Mouse (Mus musculus) hindbrain, embryonic 14.5 days (tissue): ENCODE results near the gene Exoc3l4. TPM values are rescaled to one million over a fixed set of nuclear protein-coding genes. Genes with fewer than 3 reads are reported as not detected.

Source experiments
- ATAC-seq: fragments of 200-750 bp; cut with Nextera tagmentation; 2 replicates; pipeline ENCODE4 v1.8.0; 2017; ENCODE audit warnings: moderate number of reproducible peaks, mild to moderate bottlenecking, moderate TSS enrichment, moderate library complexity; ENCODE audit not compliant: low FRiP score
- DNase-seq: peaks from one replicate; pipeline ENCODE4 v3.0.0-alpha.2; 2015; ENCODE audit warnings: low spot score
- H3K27ac ChIP-seq: fragments of 300-500 bp; sonication (generic); 2 replicates; pipeline ENCODE4 v1.5.1; 2014; ENCODE audit warnings: mild to moderate bottlenecking, moderate library complexity
- H3K27me3 ChIP-seq: fragments of 300-500 bp; sonication (generic); 2 replicates; pipeline ENCODE4 v1.6.1; 2014; ENCODE audit warnings: mild to moderate bottlenecking, low read length, mixed read lengths; ENCODE audit not compliant: control insufficient read depth, insufficient read depth
- H3K36me3 ChIP-seq: fragments of 300-500 bp; sonication (generic); replicated peaks from 2 replicates; pipeline ENCODE4 v1.6.1; 2014; ENCODE audit not compliant: control insufficient read depth, insufficient read depth
- H3K4me1 ChIP-seq: fragments of 300-500 bp; sonication (generic); replicated peaks from 2 replicates; pipeline ENCODE4 v1.6.1; 2014; ENCODE audit warnings: antibody characterized with exemption, low read length, mixed read lengths; ENCODE audit not compliant: control insufficient read depth, insufficient read depth
- H3K4me2 ChIP-seq: fragments of 300-500 bp; sonication (generic); replicated peaks from 2 replicates; pipeline ENCODE4 v1.6.1; 2014; ENCODE audit warnings: mild to moderate bottlenecking, moderate library complexity
- H3K4me3 ChIP-seq: fragments of 300-500 bp; sonication (generic); replicated peaks from 2 replicates; pipeline ENCODE4 v1.5.1; 2014; ENCODE audit warnings: mild to moderate bottlenecking, low read length
- H3K9ac ChIP-seq: fragments of 300-500 bp; sonication (generic); 2 replicates; pipeline ENCODE4 v1.6.1; 2014
- H3K9me3 ChIP-seq: fragments of 300-500 bp; sonication (generic); 2 replicates; pipeline ENCODE4 v1.6.1; 2016; ENCODE audit warnings: low read length; ENCODE audit not compliant: control insufficient read depth
- WGBS: fragments of 180-500 bp; shearing (Covaris S2); extraction: QIAGEN DNeasy Blood & Tissue Kit; methylation state at CpG from one replicate; pipeline ENCODE4 v1.1.7; 2014; 5-methylcytosine and 5-hydroxymethylcytosine counted together
- polyA plus RNA-seq: library from polyadenylated mRNA; unstranded; fragments of >200 nt; fragmentation: Nextera tagmentation; extraction: Ambion mirVana; gene quantifications from 2 replicates; pipeline ENCODE4 v1.2.1, GENCODE M21; 2014

Exoc3l4 gene
- polyA plus RNA-seq, 1 experiment from 2014 or later: 1.8 TPM

DNA sequence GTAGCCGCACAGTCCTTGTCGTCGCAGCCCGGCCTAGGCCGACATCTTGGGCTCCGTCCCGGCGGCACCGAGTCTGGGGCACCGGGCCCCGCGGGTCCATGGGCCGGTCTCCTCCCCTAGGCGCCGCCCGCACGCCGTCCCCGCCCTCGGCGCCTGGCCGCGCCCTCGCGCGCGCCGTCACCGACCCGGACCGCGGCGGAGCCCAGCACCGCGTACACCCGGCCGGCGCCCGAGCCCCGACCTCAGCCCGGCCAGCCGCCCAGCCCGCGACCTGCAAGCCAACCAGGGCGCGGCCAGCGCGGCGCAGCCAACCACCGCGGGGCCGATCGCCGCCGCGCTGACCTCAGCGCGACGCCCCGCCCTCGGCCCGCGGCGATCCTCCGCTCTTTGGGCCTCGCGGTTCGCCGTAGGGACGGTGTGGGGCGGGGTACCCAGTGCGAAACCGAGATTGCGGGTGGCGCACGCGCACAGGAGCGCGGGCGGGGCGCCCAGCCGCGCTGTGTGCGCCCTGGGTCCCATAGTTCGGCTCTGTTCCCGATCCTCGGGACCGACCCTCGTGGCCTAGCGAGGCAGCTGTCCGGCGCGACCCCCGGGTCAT, 39.3 kb upstream of the Exoc3l4 start, which contains the start of gene Cdc42bpb:
Gene Cdc42bpb, minus strand, starts transcription at position 343 of the 598 bp plus-strand sequence.
- H3K4me1 ChIP-seq: peaks cover 26% of the 10 kb centered on the region
- ATAC-seq: peak; percentile 95
- WGBS: 0% methylated on average over 78 of the region's 94 CpGs

DNA sequence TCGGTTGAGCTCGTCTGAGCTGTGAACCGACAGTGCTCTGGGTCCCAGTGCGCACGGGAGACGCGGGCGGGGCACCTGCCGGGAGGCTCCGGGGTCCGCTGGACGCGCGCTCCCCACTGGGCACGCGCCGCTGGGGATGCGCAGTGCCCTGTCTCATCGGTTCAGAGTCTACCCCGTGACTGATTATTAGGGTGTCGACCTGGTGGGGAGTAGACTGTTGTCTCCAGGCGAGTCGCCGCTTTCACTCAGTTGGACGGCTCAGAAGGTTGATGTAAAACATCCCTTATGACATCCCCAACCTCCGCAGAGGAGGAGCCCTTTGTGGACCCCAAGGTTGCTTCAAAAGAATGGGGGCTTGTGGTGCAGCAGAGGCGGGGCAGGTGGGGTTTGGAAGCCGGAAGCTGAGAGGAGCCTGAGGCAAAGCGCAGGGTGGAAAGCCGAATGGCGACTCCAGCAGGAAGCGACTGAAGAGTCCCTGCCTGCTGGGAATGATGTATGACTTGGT, 38.8 kb upstream of the Exoc3l4 start:
- Histone ChIP-seq H3K36me3 (no peaks in the 10 kb centered on the region), H3K4me3 (peak overlapping the region; percentile 50), H3K9ac (peak overlapping the region; percentile 69), H3K4me1 (peaks cover 26% of the 10 kb centered on the region), H3K27me3 (no peaks in the 10 kb centered on the region), H3K27ac (peak overlapping the region; percentile 95), H3K4me2 (peak overlapping the region; percentile 88), H3K9me3 (no peaks in the 10 kb centered on the region)
- ATAC-seq (peak; percentile 78), DNase-seq (peak; percentile 59)
- under 1% methylated on average over 32 of the region's 32 CpGs for WGBS

More for the DNA sequence above, 39.3 kb upstream of the Exoc3l4 start, which contains the start of gene Cdc42bpb:
- Histone ChIP-seq H3K4me2 (peak within 1 kb of the TSS; percentile 88), H3K4me3 (peak within 1 kb of the TSS; percentile 50), H3K36me3 (no peaks in the 10 kb centered on the region), H3K9ac (peak within 1 kb of the TSS; percentile 69), H3K9me3 (no peaks in the 10 kb centered on the region), H3K27ac (peak within 1 kb of the TSS; percentile 95), H3K27me3 (no peaks in the 10 kb centered on the region)
- DNase-seq: peak; percentile 95

DNA sequence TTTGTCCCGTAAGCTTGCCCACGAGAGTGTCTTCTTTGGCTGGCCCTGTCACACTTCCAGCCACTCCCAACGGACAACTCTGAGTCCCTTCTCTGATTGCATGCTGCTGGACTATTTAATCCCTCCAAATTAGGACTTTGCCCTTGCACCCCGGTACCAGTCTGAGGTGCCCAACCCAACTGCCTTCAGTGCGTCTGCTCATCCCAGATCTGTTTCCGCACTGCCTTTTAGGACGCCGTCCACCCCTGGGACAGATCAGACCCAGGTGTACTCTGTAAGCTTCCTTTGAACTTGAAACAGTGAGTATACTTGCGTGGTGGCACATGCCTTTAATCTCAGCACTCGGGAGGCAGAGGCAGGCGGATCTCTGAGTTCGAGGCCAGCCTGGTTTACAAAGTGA, 38.0 kb upstream of the Exoc3l4 start:
- 73% methylated on average over 12 of the region's 12 CpGs for WGBS
- DNase-seq: no peak

DNA sequence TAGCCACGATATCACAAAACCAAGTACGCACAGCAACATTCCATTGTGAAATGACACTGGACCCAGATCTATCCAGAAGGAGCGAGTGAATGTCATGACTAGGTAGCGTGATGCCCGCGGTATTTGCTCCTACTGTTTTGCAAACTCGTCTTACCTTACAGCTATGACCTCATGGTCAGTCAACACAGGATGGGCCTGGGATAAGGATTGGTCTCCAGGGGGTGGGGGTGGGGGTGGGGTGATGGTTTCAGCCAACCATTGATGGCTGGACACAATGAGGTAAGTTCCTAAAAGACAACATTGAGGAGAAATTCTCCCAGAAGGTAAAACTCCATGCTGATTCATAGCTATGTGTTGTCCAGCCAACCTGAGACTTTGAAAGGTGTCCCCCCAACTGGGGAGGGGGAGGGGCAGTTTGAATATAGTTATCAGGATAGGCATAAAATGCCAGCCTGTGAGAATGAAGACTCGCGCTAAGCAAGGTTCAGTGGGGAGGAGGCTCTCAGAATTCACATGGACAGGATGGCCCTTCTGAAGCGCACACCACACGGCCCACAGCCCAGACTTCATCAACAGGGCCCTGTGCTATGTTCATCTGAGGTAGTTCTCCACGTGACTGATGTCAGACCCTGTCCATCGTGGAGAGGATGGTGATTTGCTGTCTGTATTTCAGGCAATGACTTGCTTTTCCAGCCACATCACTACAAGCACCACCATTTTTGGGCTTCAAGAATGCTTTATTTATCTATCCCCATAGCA, 30.8 kb upstream of the Exoc3l4 start:
- DNase-seq (no peak), ATAC-seq (no peak)
- Histone ChIP-seq H3K9ac (no peak overlapping the region), H3K4me3 (no peak overlapping the region), H3K9me3 (no peaks in the 10 kb centered on the region), H3K27ac (no peak overlapping the region), H3K27me3 (no peaks in the 10 kb centered on the region), H3K36me3 (no peaks in the 10 kb centered on the region), H3K4me2 (no peak overlapping the region), H3K4me1 (no peaks in the 10 kb centered on the region)
- 89% methylated on average over 13 of the region's 13 CpGs for WGBS

More for the DNA sequence above, 38.0 kb upstream of the Exoc3l4 start:
- H3K4me2 ChIP-seq: peak overlapping the region; percentile 88
- ATAC-seq: no peak
- H3K27ac ChIP-seq: peak overlapping the region; percentile 95; the same call in 1 of the 2 replicates
- no peaks in the 10 kb centered on the region for H3K36me3 ChIP-seq
- H3K4me1 ChIP-seq: peaks cover 26% of the 10 kb centered on the region
- peak overlapping the region; percentile 69 for H3K9ac ChIP-seq
- no peaks in the 10 kb centered on the region for H3K9me3 ChIP-seq
- H3K4me3 ChIP-seq: peak overlapping the region; percentile 50
- no peaks in the 10 kb centered on the region for H3K27me3 ChIP-seq

DNA sequence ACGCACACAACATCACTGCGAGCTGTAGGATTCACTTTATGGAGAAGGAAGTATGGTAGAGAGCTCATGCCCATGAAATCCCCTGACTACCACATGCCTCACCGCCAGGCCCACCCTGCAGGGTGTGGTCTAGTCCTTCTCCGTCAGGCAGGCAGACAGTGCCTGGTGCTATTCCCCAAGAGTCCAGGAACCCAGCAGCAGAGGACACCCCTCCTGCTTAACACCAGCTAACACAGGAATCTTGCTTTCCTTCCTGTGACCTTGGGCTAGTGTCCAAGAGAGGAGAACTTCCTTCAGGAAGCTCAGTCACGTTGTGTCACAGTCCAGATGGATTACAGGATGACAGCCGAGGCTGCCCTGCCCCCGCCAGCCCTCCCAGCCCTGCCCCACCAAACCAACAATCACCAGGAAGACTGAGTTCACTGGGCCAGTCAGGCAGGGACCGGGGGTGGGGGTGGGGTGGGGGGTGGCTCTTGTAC, 30.1 kb upstream of the Exoc3l4 start:
- ATAC-seq (no peak), DNase-seq (no peak)
- Histone ChIP-seq H3K27me3 (no peaks in the 10 kb centered on the region), H3K4me3 (no peak overlapping the region), H3K4me1 (no peaks in the 10 kb centered on the region), H3K27ac (no peak overlapping the region), H3K36me3 (no peaks in the 10 kb centered on the region), H3K4me2 (no peak overlapping the region), H3K9me3 (no peaks in the 10 kb centered on the region), H3K9ac (no peak overlapping the region)
- WGBS: 64% methylated on average over 8 of the region's 8 CpGs

DNA sequence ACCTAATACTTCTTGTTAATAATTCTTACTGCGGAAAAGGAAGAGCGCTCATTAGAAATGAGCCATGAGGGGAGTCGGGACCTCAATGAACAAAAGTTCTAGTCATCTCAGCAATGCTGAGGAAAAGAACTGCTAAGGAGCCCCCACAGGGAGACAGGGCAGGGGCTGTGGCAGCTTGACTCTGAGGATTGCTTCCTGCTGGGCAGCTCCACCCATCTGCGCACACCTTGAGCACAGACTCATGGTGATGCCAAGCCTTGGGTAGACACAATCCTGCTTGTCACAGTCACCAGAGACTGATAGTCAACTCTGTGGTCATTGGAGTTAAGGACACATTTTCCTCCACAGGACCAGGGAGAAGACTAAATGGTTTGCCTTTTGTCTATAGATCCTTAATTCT, 29.7 kb upstream of the Exoc3l4 start:
- 88% methylated on average over 4 of the region's 4 CpGs for WGBS
- no peaks in the 10 kb centered on the region for H3K27me3 ChIP-seq
- ATAC-seq (no peak), DNase-seq (no peak)
- no peak overlapping the region for H3K27ac ChIP-seq
- H3K36me3 ChIP-seq: no peaks in the 10 kb centered on the region
- no peak overlapping the region for H3K9ac ChIP-seq
- no peak overlapping the region for H3K4me3 ChIP-seq
- H3K4me2 ChIP-seq: no peak overlapping the region
- no peaks in the 10 kb centered on the region for H3K9me3 ChIP-seq
- H3K4me1 ChIP-seq: no peaks in the 10 kb centered on the region

DNA sequence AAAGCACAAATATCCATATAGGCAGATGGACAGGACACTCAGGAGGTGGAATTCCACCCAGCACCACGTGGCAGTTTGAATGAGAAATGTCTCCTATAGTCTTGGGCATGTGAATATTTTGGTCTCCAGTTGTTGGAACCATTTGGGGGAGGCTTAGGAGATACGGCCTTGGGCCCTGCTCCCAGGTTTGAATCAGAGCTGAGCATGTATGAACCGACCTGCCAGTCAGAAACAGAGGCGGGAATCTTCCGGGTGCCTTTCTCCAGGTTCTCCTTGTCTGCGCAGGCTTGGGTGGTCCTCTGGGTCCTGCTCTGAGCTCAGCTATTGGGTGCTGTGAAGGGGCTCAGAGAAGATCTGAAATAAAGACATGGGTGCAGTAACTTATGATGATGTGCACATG, 22.8 kb upstream of the Exoc3l4 start:
- 86% methylated on average over 6 of the region's 6 CpGs for WGBS
- Histone ChIP-seq H3K4me3 (no peak overlapping the region), H3K4me1 (no peaks in the 10 kb centered on the region), H3K4me2 (no peak overlapping the region), H3K9me3 (no peaks in the 10 kb centered on the region), H3K27ac (no peak overlapping the region), H3K9ac (no peak overlapping the region), H3K27me3 (no peaks in the 10 kb centered on the region; the same call in 1 of the 2 replicates), H3K36me3 (no peaks in the 10 kb centered on the region)
- DNase-seq (no peak), ATAC-seq (no peak)

DNA sequence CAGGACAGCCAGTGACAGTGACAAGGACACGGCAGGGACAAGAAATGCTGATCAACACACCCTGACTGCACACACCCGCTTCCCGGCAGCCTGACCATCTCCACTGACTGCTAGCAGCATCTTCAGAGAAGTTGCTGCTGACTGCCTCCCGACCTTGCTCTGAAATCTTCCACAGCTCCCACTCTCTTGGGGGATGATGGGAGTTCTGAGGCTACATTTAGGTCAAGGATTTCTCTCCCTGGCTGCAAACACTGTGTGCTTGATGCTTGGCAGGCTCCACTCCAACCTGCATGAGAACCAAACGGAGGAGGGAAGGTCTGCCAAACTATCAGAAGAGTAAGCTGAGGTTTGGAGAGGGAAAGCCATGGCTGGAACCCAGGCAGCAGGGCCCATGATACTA, 19.8 kb upstream of the Exoc3l4 start:
- no peak overlapping the region for H3K27ac ChIP-seq
- WGBS: 75% methylated on average over 5 of the region's 5 CpGs
- H3K9me3 ChIP-seq: no peaks in the 10 kb centered on the region
- H3K27me3 ChIP-seq: no peaks in the 10 kb centered on the region; the same call in 1 of the 2 replicates
- ATAC-seq (no peak), DNase-seq (no peak)
- H3K4me2 ChIP-seq: no peak overlapping the region
- H3K4me3 ChIP-seq: no peak overlapping the region
- no peak overlapping the region for H3K9ac ChIP-seq
- no peaks in the 10 kb centered on the region for H3K4me1 ChIP-seq
- H3K36me3 ChIP-seq: no peaks in the 10 kb centered on the region

DNA sequence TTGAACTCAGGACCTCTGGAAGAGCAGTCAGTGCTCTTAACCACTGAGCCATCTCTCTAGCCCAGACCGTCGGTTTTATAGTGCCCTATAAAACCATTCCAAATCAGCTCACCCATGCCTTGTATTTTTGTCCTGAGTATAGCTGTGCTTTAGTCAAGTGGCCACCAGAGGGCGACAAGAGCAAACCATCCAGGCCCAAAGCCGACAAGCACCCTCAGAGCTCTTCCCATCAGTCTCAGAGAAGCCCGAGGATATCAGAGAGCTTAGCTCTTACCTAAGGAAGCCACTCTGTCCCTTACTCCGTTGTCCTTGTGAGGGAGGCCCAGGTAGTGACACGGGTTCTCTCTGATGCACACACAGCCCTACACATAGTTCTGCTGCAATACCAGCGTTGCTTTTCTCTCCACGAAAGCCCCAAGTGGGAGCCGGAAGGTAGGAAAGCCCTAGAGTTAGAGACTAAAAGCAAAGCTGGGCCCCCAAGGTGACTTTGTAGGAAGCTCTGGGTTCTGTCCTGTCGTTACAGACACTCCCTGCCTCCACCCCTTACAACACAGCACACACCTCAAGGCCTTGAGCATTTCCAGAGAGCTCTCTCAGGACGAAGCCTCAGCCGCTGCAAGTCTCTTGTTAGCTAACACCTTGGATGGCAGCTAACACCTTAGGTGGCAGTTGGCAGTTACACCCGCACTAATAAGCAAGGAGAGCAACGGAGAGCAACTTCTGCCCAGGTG, 15.2 kb upstream of the Exoc3l4 start:
- no peaks in the 10 kb centered on the region for H3K9me3 ChIP-seq
- H3K4me3 ChIP-seq: no peak overlapping the region
- WGBS: 23% methylated on average over 15 of the region's 15 CpGs
- peaks cover 5% of the 10 kb centered on the region; the same call in 1 of the 2 replicates for H3K27me3 ChIP-seq
- DNase-seq (peak; percentile 86), ATAC-seq (peak; percentile 69; the same call in 1 of the 2 replicates)
- no peak overlapping the region for H3K9ac ChIP-seq
- peaks cover 2% of the 10 kb centered on the region; the same call in 1 of the 2 replicates for H3K4me1 ChIP-seq
- H3K36me3 ChIP-seq: no peaks in the 10 kb centered on the region
- H3K4me2 ChIP-seq: no peak overlapping the region
- no peak overlapping the region for H3K27ac ChIP-seq
